Mouse (Mus musculus): Measurements from ENCODE around the gene Zfp574. TPM values are rescaled to one million over a fixed set of nuclear protein-coding genes. Genes with fewer than 3 reads are reported as not detected.

Zfp574 gene
- polyA plus RNA-seq, 1 experiment, result 3.0 TPM

GRCm38 (mm10) chr7:25067338-25067737 is 5.0 kb upstream of the Zfp574 start:
- TF ChIP-seq TAL1 (IDR thresholded peaks at IDR 0.05; ENCODE audit: low read length) (no peak), GATA1 (IDR thresholded peaks at IDR 0.05; ENCODE audit: low read length) (no peak)
- Histone ChIP-seq H3K9me3 (ENCODE audit: control insufficient read depth, low read length) (no peaks in the 10 kb centered on the region), H3K4me1 (ENCODE audit: control insufficient read depth) (peaks cover 12% of the 10 kb centered on the region), H3K36me3 (ENCODE audit: control insufficient read depth) (peaks cover 27% of the 10 kb centered on the region), H3K27me3 (ENCODE audit: control insufficient read depth) (peaks cover 15% of the 10 kb centered on the region), H3K4me3 (replicated peaks) (no peak overlapping the region)

GRCm38 (mm10) chr7:25067909-25068656 is 4.3 kb upstream of the Zfp574 start:
- Histone ChIP-seq H3K4me3 (replicated peaks) (no peak overlapping the region), H3K4me1 (ENCODE audit: control insufficient read depth) (peaks cover 18% of the 10 kb centered on the region), H3K27me3 (ENCODE audit: control insufficient read depth) (peaks cover 21% of the 10 kb centered on the region), H3K9me3 (ENCODE audit: control insufficient read depth, low read length) (no peaks in the 10 kb centered on the region), H3K36me3 (ENCODE audit: control insufficient read depth) (peaks cover 22% of the 10 kb centered on the region)
- TF ChIP-seq TAL1 (IDR thresholded peaks at IDR 0.05; ENCODE audit: low read length), result no peak
- no peak for TF ChIP-seq GATA1 (IDR thresholded peaks at IDR 0.05; ENCODE audit: low read length)

GRCm38 (mm10) chr7:25068724-25069123 is 3.6 kb upstream of the Zfp574 start:
- H3K4me1 ChIP-seq (ENCODE audit: control insufficient read depth), result peaks cover 25% of the 10 kb centered on the region
- TF ChIP-seq GATA1 (IDR thresholded peaks at IDR 0.05; ENCODE audit: low read length), result no peak
- peaks cover 26% of the 10 kb centered on the region for H3K27me3 ChIP-seq (ENCODE audit: control insufficient read depth)
- H3K36me3 ChIP-seq (ENCODE audit: control insufficient read depth), result peaks cover 18% of the 10 kb centered on the region
- H3K4me3 ChIP-seq (replicated peaks), result no peak overlapping the region
- H3K9me3 ChIP-seq (ENCODE audit: control insufficient read depth, low read length), result no peaks in the 10 kb centered on the region

GRCm38 (mm10) chr7:25072716-25073390 is 486 bp downstream of the Zfp574 start:
- Histone ChIP-seq H3K4me3 (replicated peaks) (peak overlapping the region; percentile 64), H3K4me1 (ENCODE audit: control insufficient read depth) (peaks cover 52% of the 10 kb centered on the region), H3K36me3 (ENCODE audit: control insufficient read depth) (peaks cover 7% of the 10 kb centered on the region), H3K27me3 (ENCODE audit: control insufficient read depth) (peaks cover 26% of the 10 kb centered on the region), H3K9me3 (ENCODE audit: control insufficient read depth, low read length) (no peaks in the 10 kb centered on the region)
- TF ChIP-seq TAL1 (IDR thresholded peaks at IDR 0.05; ENCODE audit: low read length), result no peak
- TF ChIP-seq GATA1 (IDR thresholded peaks at IDR 0.05; ENCODE audit: low read length), result no peak

- TF ChIP-seq TAL1 (IDR thresholded peaks at IDR 0.05; ENCODE audit: low read length), result no peak
- TF ChIP-seq GATA1 (IDR thresholded peaks at IDR 0.05; ENCODE audit: low read length), result no peak
- Histone ChIP-seq H3K4me3 (replicated peaks) (no peak overlapping the region), H3K36me3 (ENCODE audit: control insufficient read depth) (peaks cover 9% of the 10 kb centered on the region), H3K4me1 (ENCODE audit: control insufficient read depth) (peaks cover 61% of the 10 kb centered on the region), H3K27me3 (ENCODE audit: control insufficient read depth) (peaks cover 26% of the 10 kb centered on the region), H3K9me3 (ENCODE audit: control insufficient read depth, low read length) (no peaks in the 10 kb centered on the region)
These were observed 1.6 kb downstream of the Zfp574 start for GRCm38 (mm10) chr7:25073924-25074323.

- H3K4me1 ChIP-seq (ENCODE audit: control insufficient read depth), result peaks cover 74% of the 10 kb centered on the region
- H3K27me3 ChIP-seq (ENCODE audit: control insufficient read depth), result peaks cover 23% of the 10 kb centered on the region
- TF ChIP-seq GATA1 (IDR thresholded peaks at IDR 0.05; ENCODE audit: low read length) (no peak), TAL1 (IDR thresholded peaks at IDR 0.05; ENCODE audit: low read length) (no peak)
- peaks cover 32% of the 10 kb centered on the region for H3K36me3 ChIP-seq (ENCODE audit: control insufficient read depth)
- peaks cover 12% of the 10 kb centered on the region for H3K9me3 ChIP-seq (ENCODE audit: control insufficient read depth, low read length)
- peak overlapping the region; percentile 94 for H3K4me3 ChIP-seq (replicated peaks)
These were observed 3.9 kb downstream of the Zfp574 start for GRCm38 (mm10) chr7:25076296-25076662.

- peaks cover 38% of the 10 kb centered on the region for H3K36me3 ChIP-seq (ENCODE audit: control insufficient read depth)
- H3K9me3 ChIP-seq (ENCODE audit: control insufficient read depth, low read length), result peaks cover 17% of the 10 kb centered on the region
- H3K27me3 ChIP-seq (ENCODE audit: control insufficient read depth), result peaks cover 17% of the 10 kb centered on the region
- peak overlapping the region; percentile 94 for H3K4me3 ChIP-seq (replicated peaks)
- peaks cover 71% of the 10 kb centered on the region for H3K4me1 ChIP-seq (ENCODE audit: control insufficient read depth)
- TF ChIP-seq GATA1 (IDR thresholded peaks at IDR 0.05; ENCODE audit: low read length) (no peak), TAL1 (IDR thresholded peaks at IDR 0.05; ENCODE audit: low read length) (no peak)
These were observed 4.5 kb downstream of the Zfp574 start for GRCm38 (mm10) chr7:25076663-25077413.

- no peak for TF ChIP-seq TAL1 (IDR thresholded peaks at IDR 0.05; ENCODE audit: low read length)
- TF ChIP-seq GATA1 (IDR thresholded peaks at IDR 0.05; ENCODE audit: low read length), result no peak
- Histone ChIP-seq H3K36me3 (ENCODE audit: control insufficient read depth) (peaks cover 43% of the 10 kb centered on the region), H3K4me3 (replicated peaks) (peak overlapping the region; percentile 94), H3K9me3 (ENCODE audit: control insufficient read depth, low read length) (peaks cover 18% of the 10 kb centered on the region), H3K4me1 (ENCODE audit: control insufficient read depth) (peaks cover 66% of the 10 kb centered on the region), H3K27me3 (ENCODE audit: control insufficient read depth) (peaks cover 13% of the 10 kb centered on the region)
These were observed 5.0 kb downstream of the Zfp574 start for GRCm38 (mm10) chr7:25077414-25077755.

- H3K27me3 ChIP-seq (ENCODE audit: control insufficient read depth), result peaks cover 2% of the 10 kb centered on the region; the same call in 1 of the 2 replicates
- H3K9me3 ChIP-seq (ENCODE audit: control insufficient read depth, low read length), result peaks cover 18% of the 10 kb centered on the region
- H3K36me3 ChIP-seq (ENCODE audit: control insufficient read depth), result peaks cover 63% of the 10 kb centered on the region
- H3K4me1 ChIP-seq (ENCODE audit: control insufficient read depth), result peaks cover 51% of the 10 kb centered on the region
- H3K4me3 ChIP-seq (replicated peaks), result peak overlapping the region; percentile 14
- no peak for TF ChIP-seq TAL1 (IDR thresholded peaks at IDR 0.05; ENCODE audit: low read length)
- no peak for TF ChIP-seq GATA1 (IDR thresholded peaks at IDR 0.05; ENCODE audit: low read length)
These were observed 7.2 kb downstream of the Zfp574 start for GRCm38 (mm10) chr7:25079496-25080026.
